Mouse (Mus musculus) CD4-positive helper T cell, adult 2 months (primary cell): ENCODE data around the gene Gm17660.
"Not testable (repeated sequence)": the region's sequence is repeated elsewhere in the genome, so short reads cannot be mapped to it uniquely, and the experiment has no call there.

Source experiments
- DNase-seq: peaks from one replicate; pipeline ENCODE4 v3.0.0-alpha.2; 2012; ENCODE audit warnings: low read depth, missing footprints, low spot score

Gene Gm17660

GRCm38 (mm10) chr5:104043704-104044103, 33.7 kb downstream of the Gm17660 start:
- no peak for DNase-seq

GRCm38 (mm10) chr5:104042906-104043305, 34.5 kb downstream of the Gm17660 start:
- DNase-seq, result no peak

- no peak for DNase-seq
Observed at GRCm38 (mm10) chr5:104039154-104039932, 38.1 kb downstream of the Gm17660 start.

- DNase-seq, result no peak
Observed at GRCm38 (mm10) chr5:104036686-104037085, 40.7 kb downstream of the Gm17660 start.

- DNase-seq, result no peak
Observed at GRCm38 (mm10) chr5:104035824-104036223, 41.6 kb downstream of the Gm17660 start.

GRCm38 (mm10) chr5:104035066-104035465, 42.3 kb downstream of the Gm17660 start:
- DNase-seq, result no peak

- no peak for DNase-seq
Observed at GRCm38 (mm10) chr5:104032434-104033097, 44.8 kb downstream of the Gm17660 start.

- DNase-seq, result no peak
Observed at GRCm38 (mm10) chr5:104025245-104025854, 52.1 kb downstream of the Gm17660 start.

GRCm38 (mm10) chr5:104024762-104025161, 52.6 kb downstream of the Gm17660 start:
- DNase-seq, result no peak

- not testable (repeated sequence) for DNase-seq
Observed at GRCm38 (mm10) chr5:104024193-104024592, 53.2 kb downstream of the Gm17660 start.

- DNase-seq, result no peak
Observed at GRCm38 (mm10) chr5:104023289-104024020, 54.0 kb downstream of the Gm17660 start.

- DNase-seq, result no peak
Observed at GRCm38 (mm10) chr5:104022558-104022957, 54.9 kb downstream of the Gm17660 start.

GRCm38 (mm10) chr5:104021597-104022378, 55.6 kb downstream of the Gm17660 start, which contains the start of gene Hsd17b11:
Hsd17b11 (minus strand) TSS chr5:104021919.
- DNase-seq, result peak; percentile 58
